Mouse (Mus musculus): ENCODE data around the gene Mycl.

Mycl gene

DNA sequence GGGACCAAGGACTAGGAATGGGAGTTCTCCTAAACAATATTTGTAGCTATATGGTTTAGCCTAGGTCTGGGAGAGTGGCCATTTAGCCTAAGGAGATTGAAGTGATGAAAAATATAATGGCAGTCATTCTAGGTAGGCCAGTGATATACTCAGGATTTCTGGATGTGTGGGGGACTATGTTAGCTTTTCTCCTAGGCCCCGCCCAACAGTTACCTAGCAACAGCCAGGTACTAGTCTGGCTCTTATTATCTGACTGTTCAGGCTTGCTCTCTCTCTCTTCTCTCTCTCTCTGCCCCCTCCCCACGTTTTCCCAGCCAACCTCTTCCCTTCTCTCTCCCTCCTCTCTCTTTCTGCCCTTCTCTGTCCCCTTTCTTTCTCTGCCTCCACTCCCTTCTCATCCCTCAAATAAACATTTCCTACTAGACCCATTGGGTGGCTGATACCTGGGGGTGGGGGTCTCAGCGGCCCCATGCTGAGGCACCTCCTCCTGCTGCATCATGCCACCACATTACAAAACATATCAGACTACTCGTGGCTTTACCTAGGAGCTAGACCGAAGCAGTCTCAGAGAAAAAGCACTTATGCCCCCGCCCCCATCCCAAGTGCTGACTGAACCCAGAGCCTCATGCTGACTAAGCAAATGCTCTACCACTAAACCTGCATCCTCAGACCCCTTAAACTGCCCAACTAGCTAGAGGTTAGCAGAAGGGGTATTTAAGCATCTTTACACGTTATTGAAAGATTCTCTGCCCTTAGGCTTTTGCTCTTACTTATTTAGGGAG, 19.2 kb downstream of the Mycl start:
- in situ Hi-C loops (cut with MseI, MboI) = no loop called here

DNA sequence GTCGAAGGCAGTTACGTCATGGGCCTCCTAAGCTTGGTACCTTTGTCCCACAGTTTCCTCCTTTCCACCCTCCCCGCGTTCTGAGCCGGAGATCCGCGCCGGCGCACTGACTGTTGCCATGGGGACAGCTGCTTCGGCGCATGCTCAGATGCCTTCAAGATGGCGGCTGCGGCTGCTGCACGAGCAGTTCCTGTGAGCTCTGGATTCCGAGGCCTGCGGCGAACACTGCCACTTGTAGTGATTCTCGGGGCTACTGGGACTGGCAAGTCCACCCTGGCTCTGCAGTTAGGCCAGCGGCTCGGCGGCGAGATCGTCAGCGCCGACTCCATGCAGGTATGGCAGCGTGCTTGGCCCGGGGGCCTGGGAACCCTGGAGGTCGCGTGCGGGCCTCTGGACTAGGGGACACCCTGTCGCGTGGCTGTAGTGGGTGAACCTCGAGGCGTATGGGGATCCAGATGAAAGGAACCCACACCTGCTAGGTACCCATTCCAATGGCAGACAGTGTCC, 21.1 kb downstream of the Mycl start, which contains the start of gene Trit1:
Gene Trit1, plus strand, starts transcription at position 147 of the 507 bp plus-strand sequence.
- in situ Hi-C loops (cut with MseI, MboI) = no loop called here

DNA sequence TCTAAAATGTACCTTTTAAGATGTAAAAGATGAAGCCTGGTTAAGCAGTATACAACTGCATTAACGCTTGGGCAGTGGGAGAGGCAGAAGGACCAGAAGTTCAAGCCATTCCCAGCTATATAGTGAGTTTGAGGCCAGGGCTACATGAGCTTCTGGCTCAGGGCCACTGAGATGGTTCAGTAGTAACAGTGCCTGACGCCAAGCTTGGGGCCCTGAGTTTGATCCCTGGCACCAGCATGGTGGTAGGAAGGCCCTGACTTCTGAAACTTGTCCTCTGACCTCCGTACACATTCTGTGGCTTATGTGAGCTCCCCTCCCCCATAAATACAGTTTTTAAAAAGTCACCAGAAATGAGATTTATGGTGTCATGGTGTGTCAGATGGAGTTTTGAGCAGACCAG, 26.1 kb downstream of the Mycl start:
- in situ Hi-C loops (cut with MseI, MboI) = no loop called here

DNA sequence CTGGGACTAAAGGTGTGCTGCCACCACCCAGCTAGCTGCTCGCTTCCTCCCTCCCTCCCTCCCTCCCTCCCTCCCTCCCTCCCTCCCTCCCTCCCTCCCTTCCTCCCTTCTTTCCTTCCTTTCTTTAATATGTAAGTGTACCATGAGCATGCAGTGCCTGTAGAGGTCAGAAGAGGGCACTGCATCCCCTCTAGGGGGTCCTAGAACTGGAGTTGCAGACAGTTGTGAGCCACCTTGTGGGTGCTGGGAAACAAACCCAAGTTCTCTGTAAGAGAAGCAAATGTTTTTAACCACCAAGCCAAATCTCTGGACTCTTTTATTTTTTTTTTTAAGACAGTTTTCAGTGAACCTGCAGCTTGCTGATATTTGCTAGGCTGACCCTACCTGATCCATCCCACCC, 27.4 kb downstream of the Mycl start:
- in situ Hi-C loops (cut with MseI, MboI) = no loop called here

DNA sequence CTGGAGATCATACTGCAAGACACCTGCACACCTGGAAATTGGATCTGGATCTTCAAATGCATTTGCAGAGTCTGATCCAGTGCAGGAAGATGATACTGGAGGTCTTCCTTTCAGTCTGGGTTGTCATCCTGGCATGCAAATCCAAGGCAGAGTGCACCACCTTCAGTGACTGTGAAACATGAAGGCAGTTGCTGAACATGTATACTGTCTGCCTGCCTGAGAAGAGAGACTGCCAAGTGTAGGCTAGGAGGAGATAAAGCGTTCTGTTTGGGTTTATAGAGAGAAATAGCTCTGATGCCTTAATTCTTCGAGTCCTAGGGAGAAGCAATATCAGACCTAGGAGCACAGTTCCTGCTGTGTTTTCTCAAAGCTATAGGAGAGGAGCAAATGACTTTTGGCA, 30.0 kb downstream of the Mycl start:
- in situ Hi-C loops (cut with MseI, MboI) = no loop called here

DNA sequence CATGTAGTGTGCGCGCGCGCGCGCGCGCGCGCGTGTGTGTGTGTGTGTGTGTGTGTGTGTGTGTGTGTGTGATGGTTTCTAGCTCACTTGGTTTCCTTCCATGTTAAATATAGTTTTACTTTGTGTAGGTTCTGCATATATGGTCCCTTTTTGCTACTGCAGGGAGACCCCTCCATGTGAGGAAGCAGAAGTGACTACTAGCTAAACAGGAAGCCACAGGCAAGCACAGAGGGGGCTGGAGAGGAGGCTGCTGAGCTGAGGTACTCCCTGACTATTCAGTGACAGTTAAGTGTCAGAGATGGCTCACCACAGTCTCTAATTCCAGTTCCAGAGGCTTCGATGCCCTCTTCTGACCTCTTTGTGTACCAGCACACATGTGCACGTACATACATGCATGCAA, 30.7 kb downstream of the Mycl start:
- in situ Hi-C loops (cut with MseI, MboI) = no loop called here

DNA sequence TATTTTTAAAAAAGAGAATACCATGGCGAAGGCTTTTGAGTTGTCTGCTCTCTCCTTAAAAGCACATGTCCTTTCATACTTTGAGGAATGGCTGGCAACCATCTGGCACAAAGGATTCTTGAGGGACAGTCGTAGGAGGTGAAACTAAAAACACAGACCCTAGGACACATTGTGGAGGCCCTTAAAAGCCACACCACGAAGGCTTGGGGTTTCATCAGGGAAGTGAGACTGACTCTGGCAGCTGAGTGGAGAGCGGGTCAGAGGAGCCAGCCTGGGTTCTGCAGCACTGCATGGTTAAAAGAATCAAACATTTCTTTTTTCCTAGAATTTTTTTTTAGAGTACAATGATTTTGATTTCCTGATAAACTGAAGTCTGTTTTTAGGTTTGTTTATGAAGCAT, 31.1 kb downstream of the Mycl start:
- in situ Hi-C loops (cut with MseI, MboI) = no loop called here

DNA sequence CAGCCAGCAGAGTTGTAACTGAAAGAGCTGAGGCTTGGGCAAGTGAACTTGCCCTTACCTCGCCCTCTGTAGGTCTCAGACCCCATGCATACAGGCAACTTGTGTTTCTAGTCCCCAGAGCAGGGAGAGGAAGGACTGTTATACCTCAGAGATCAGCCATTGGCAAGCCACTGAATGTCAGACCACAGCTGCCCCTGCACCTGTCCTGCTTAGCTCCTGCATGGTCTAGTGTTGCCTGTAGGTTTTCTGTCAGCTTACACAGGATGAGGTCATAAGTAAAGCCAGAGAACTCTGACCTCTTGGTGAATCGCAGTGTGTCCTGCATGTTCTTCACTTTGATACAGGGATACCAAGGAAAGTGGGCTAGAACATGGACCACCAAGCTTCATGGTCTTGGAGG, 39.4 kb downstream of the Mycl start:
- in situ Hi-C loops (cut with MseI, MboI) = no loop called here

DNA sequence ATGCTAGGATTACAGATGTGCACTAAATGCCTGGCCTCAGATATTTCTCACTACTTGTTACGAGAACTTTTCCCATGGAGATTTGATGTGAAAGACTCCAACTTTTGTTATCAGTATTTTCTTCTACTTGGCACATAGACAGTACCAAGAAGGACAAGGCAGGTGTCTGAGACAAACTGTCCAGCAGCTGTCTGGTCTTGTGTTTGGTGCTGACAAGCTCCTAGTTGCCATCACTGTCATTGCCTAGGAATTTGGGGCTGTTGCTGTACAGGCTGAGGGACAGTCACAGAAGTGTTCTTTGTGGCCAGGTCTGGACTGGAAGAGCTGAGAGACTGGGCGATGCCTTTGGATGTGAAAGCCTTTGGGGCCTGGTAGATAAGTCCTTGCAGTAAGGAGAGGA, 40.2 kb downstream of the Mycl start:
- in situ Hi-C loops (cut with MseI, MboI) = no loop called here

DNA sequence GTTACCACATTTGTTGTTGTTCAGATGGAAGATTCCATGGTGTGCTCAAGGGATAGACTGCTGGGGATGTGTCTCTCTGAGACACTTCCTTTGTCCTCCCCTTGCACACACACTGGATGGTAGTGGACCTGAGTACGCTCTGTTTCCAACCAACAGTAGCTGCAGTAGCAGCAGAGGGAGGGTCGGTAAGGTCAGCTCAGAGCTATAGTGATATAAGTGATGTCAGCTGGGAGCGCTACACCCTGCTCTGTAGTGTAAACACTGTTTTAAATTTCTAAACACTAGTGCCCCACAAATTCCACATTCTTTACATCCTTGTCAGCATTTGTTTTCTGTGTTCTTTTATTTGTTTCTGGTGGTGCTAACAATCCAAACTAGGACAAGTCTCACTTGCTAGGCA, 41.3 kb downstream of the Mycl start:
- in situ Hi-C loops (cut with MseI, MboI) = no loop called here

DNA sequence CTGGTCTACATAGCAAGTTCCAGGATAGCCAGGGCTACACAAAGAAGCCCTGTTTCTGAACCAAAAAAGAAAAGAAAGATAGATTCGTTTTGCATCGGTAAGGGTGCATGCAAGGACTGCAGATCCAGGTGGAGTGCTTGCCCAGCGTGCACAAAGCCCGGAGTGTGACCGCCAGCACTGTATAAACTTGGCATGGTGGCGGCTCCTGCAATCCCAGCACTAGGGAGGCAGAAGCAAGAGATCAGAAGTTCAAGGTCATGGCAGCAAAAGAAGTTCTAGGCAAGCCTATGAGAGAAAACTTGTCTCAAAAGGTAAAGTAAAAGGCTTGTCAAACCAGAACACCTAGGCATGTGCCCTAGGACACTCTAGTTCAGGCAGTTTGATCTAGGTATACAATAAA, 45.7 kb downstream of the Mycl start:
- in situ Hi-C loops (cut with MseI, MboI) = no loop called here

DNA sequence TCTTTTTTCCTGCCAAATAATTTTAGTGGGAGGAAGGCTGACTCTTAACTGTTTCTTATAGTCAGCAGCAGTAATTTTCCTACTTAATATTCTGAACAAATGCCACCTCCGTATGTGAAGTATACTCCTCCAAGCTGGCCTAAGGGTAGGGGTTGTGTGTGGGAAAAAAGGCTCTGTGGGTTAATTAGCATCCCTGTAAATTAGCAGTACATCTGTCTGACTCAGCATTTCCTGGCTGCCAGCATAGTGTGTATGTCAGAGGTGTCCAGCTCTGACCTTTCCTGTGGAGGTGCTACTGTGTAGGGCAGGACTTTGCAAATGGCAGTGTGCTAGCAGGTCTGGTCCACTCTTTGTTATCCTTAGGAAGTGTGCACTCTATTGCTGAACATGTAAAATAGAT, 48.4 kb downstream of the Mycl start:
- in situ Hi-C loops (cut with MseI, MboI) = no loop called here

DNA sequence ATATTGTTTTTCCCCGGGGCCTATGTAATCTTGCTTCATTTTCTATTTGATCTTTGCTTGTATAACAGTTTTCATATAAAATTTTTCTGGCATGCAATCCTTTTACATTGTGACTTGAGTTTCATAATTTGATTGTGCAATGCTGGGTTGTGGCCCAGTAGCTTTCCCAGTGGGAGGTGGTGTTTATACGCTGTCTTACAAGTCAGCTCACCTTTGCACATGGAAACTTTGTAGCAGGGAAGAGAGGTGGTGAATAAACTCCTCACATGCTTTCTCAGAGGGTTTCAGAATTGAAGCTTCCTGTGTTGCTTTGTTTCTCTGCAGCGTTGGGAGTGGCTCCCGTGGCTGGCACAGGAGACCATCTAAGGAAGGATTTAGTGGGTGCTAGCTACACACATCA, 49.4 kb downstream of the Mycl start:
- in situ Hi-C loops (cut with MseI, MboI) = no loop called here

DNA sequence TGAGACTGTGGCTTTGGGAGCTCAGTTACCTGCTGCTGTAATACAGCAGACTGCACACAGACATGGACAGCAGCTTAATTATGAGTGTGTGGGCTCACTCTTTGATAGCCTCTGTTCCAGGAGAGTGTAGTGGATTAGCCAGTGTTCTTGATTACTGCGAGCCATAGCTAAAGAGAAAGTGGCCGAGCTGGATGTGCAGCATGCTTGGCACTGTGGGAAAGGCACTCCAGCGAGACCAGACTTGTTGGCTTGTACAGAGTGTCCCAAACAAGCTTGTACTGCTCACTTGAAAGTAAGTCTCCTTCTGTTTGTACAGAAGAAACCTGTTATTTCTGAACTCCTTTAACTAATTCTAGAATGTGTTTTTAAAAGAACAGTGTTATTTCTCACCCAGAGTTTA, 50.8 kb downstream of the Mycl start:
- in situ Hi-C loops (cut with MseI, MboI) = no loop called here

DNA sequence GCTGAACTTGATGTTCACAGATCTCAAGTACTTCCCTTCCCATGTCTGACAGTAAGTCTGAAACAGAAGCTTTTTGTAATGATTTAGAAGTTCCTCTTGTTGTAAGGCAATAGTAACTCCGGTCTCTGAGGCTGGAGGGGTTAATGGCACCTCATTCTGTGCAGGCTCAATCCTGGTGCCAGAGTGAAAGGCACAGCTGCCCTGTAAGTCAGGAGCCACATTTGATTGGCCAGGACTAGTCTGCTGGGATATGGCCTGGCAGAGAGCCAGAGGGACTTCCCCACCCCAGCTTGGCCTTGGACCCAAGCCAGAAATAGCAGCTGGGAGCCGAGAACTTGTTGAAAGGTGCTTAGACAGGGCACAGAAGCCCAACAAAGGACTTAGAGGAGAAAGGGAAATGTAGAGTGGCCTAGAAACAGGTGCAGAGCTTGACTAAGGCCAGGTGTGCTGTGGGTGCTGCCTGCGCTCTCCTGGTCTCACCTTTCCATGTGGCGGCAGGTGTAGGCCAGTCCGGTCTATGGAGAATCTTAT, 55.3 kb downstream of the Mycl start:
- in situ Hi-C loops (cut with MseI, MboI) = no loop called here
